Mouse (Mus musculus): Measurements from ENCODE around the gene Gm45785. TPM values are rescaled to one million over a fixed set of nuclear protein-coding genes. Genes with fewer than 3 reads are reported as not detected.

Gene Gm45785
- polyA plus RNA-seq, 1 experiment from 2014 or later = not detected

Other genes with a start within 250 kb of the Gm45785 start
- not detected in 2 replicates for gene Olfr61, start 227.4 kb downstream of the Gm45785 start, polyA plus RNA-seq (2014; fragmentation: Nextera tagmentation; extraction: Ambion mirVana)
- not detected in 2 replicates for gene Olfr53, start 209.9 kb downstream of the Gm45785 start, polyA plus RNA-seq (2014; fragmentation: Nextera tagmentation; extraction: Ambion mirVana)
- gene Olfr539, start 196.4 kb downstream of the Gm45785 start, polyA plus RNA-seq (2014; fragmentation: Nextera tagmentation; extraction: Ambion mirVana) = not detected in 2 replicates
- gene Olfr45, start 174.4 kb downstream of the Gm45785 start, polyA plus RNA-seq (2014; fragmentation: Nextera tagmentation; extraction: Ambion mirVana) = not detected in 2 replicates
- not detected in 2 replicates for gene Olfr541, start 159.1 kb downstream of the Gm45785 start, polyA plus RNA-seq (2014; fragmentation: Nextera tagmentation; extraction: Ambion mirVana)
- not detected in 2 replicates for gene Cyp2e1, start 92.6 kb downstream of the Gm45785 start, polyA plus RNA-seq (2014; fragmentation: Nextera tagmentation; extraction: Ambion mirVana)
- gene Syce1, start 68.5 kb downstream of the Gm45785 start, polyA plus RNA-seq (2014; fragmentation: Nextera tagmentation; extraction: Ambion mirVana) = 0.25 and 0.70 TPM in 2 replicates
- 0.93 and 1.0 TPM in 2 replicates for gene Zfp941, start 34.2 kb downstream of the Gm45785 start, polyA plus RNA-seq (2014; fragmentation: Nextera tagmentation; extraction: Ambion mirVana)
- not detected in 2 replicates for gene Urah, start 21.3 kb downstream of the Gm45785 start, polyA plus RNA-seq (2014; fragmentation: Nextera tagmentation; extraction: Ambion mirVana)
- not detected in 2 replicates for gene Scgb1c1, start 10.8 kb downstream of the Gm45785 start, polyA plus RNA-seq (2014; fragmentation: Nextera tagmentation; extraction: Ambion mirVana)
- gene Odf3, start 8.5 kb downstream of the Gm45785 start, polyA plus RNA-seq (2014; fragmentation: Nextera tagmentation; extraction: Ambion mirVana) = not detected in 2 replicates
- 38.9 and 47.8 TPM in 2 replicates for gene Ric8a, start 626 bp upstream of the Gm45785 start, polyA plus RNA-seq (2014; fragmentation: Nextera tagmentation; extraction: Ambion mirVana)
- gene Bet1l, start 1.2 kb upstream of the Gm45785 start, polyA plus RNA-seq (2014; fragmentation: Nextera tagmentation; extraction: Ambion mirVana) = 29.4 and 30.8 TPM in 2 replicates
- gene Psmd13, start 25.6 kb upstream of the Gm45785 start, polyA plus RNA-seq (2014; fragmentation: Nextera tagmentation; extraction: Ambion mirVana) = 102 and 139 TPM in 2 replicates
- 31.9 and 34.8 TPM in 2 replicates for gene Sirt3, start 26.0 kb upstream of the Gm45785 start, polyA plus RNA-seq (2014; fragmentation: Nextera tagmentation; extraction: Ambion mirVana)
- 69.2 and 75.4 TPM in 2 replicates for gene Cox8b, start 44.1 kb upstream of the Gm45785 start, polyA plus RNA-seq (2014; fragmentation: Nextera tagmentation; extraction: Ambion mirVana)
- gene Nlrp6, start 64.6 kb upstream of the Gm45785 start, polyA plus RNA-seq (2014; fragmentation: Nextera tagmentation; extraction: Ambion mirVana) = not detected in 2 replicates
- gene Pgghg, start 85.1 kb upstream of the Gm45785 start, polyA plus RNA-seq (2014; fragmentation: Nextera tagmentation; extraction: Ambion mirVana) = 11.1 and 12.0 TPM in 2 replicates
- 0.34 TPM in 1 of 2 replicates, not detected in the other for gene Ifitm5, start 94.0 kb upstream of the Gm45785 start, polyA plus RNA-seq (2014; fragmentation: Nextera tagmentation; extraction: Ambion mirVana)
- gene Gm45717, start 99.6 kb upstream of the Gm45785 start, polyA plus RNA-seq (2014; fragmentation: Nextera tagmentation; extraction: Ambion mirVana) = 0.46 TPM in 1 of 2 replicates, not detected in the other
- 420 and 429 TPM in 2 replicates for gene Ifitm2, start 99.7 kb upstream of the Gm45785 start, polyA plus RNA-seq (2014; fragmentation: Nextera tagmentation; extraction: Ambion mirVana)
- gene Ifitm1, start 110.9 kb upstream of the Gm45785 start, polyA plus RNA-seq (2014; fragmentation: Nextera tagmentation; extraction: Ambion mirVana) = 4.8 and 7.6 TPM in 2 replicates
- gene Ifitm3, start 154.4 kb upstream of the Gm45785 start, polyA plus RNA-seq (2014; fragmentation: Nextera tagmentation; extraction: Ambion mirVana) = 32.5 and 36.2 TPM in 2 replicates
- gene Ifitm6, start 161.6 kb upstream of the Gm45785 start, polyA plus RNA-seq (2014; fragmentation: Nextera tagmentation; extraction: Ambion mirVana) = 0.26 TPM in 1 of 2 replicates, not detected in the other
- not detected in 2 replicates for gene Gm17387, start 172.8 kb upstream of the Gm45785 start, polyA plus RNA-seq (2014; fragmentation: Nextera tagmentation; extraction: Ambion mirVana)
- gene B4galnt4, start 204.8 kb upstream of the Gm45785 start, polyA plus RNA-seq (2014; fragmentation: Nextera tagmentation; extraction: Ambion mirVana) = 1.4 and 2.6 TPM in 2 replicates
- 0.67 and 0.68 TPM in 2 replicates for gene Pkp3, start 221.9 kb upstream of the Gm45785 start, polyA plus RNA-seq (2014; fragmentation: Nextera tagmentation; extraction: Ambion mirVana)
- gene Sigirr, start 244.2 kb upstream of the Gm45785 start, polyA plus RNA-seq (2014; fragmentation: Nextera tagmentation; extraction: Ambion mirVana) = 2.3 and 3.0 TPM in 2 replicates